Mouse (Mus musculus): ENCODE data around the gene Dph3. TPM values are rescaled to one million over a fixed set of nuclear protein-coding genes. Genes with fewer than 3 reads are reported as not detected.
"Not testable (repeated sequence)": the region's sequence is repeated elsewhere in the genome, so short reads cannot be mapped to it uniquely, and the experiment has no call there.

The Dph3 gene
- polyA plus RNA-seq, 1 experiment from 2014 or later = 99.9 TPM

DNA sequence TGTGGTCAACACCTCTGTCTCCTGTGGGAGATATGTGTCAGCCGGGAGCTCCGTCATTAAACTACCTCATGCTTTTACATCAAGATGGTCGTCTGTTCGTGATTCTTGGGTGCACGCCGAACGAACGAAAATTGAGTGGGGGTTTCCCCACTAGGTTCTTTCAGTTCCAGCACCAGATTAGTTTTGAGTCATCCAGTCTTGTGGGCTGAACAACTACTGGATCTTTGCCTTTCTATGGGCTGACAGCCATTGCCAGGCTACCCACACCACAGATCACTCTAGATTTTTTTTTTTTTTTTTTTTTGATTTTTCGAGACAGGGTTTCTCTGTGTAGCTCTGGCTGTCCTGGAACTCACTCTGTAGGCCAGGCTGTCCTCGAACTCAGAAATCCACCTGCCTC lies 26.6 kb upstream of the Dph3 start:
- H3K4me3 ChIP-seq (ENCODE audit: low read depth, low read length); H3K4me1 ChIP-seq (replicated peaks; ENCODE audit: control insufficient read depth, insufficient read depth, low read length); DNase-seq (ENCODE audit: low spot score); ATAC-seq (replicated peaks; ENCODE audit: low FRiP score); H3K4me2 ChIP-seq (ENCODE audit: low read depth, low read length, severe bottlenecking); H3K9me3 ChIP-seq (ENCODE audit: control insufficient read depth, low read length); H3K27ac ChIP-seq (ENCODE audit: low read depth, low read length); H3K27me3 ChIP-seq (ENCODE audit: control insufficient read depth, insufficient read depth, low read length); H3K9ac ChIP-seq (ENCODE audit: low read length); H3K36me3 ChIP-seq (ENCODE audit: control insufficient read depth, insufficient read depth, low read length): not testable (repeated sequence)
- 95% methylated on average over 10 of the region's 10 CpGs for WGBS

DNA sequence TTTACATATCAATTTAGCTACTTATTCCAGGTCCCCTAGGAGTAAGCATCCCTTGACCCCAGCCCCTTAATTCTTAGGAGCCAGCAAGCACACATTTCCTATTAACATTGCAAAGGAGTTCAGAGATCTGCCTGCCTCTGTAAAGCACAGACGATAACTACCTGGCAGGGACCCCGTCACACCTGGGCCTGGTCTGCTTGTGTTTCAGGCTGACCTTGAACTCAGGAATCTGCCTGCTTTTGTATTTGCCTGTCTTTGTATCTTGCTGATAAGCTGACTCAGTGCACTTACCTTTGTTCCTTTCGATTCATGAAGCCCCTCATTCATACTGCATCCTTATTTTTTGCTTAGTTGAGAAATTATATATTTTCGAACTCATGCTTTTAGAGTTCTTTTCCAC lies 21.4 kb upstream of the Dph3 start:
- WGBS = 93% methylated on average over 4 of the region's 4 CpGs
- H3K27ac ChIP-seq (ENCODE audit: low read depth, low read length) = no peak overlapping the region
- no peaks in the 10 kb centered on the region for H3K36me3 ChIP-seq (ENCODE audit: control insufficient read depth, insufficient read depth, low read length)
- no peak overlapping the region for H3K4me2 ChIP-seq (ENCODE audit: low read depth, low read length, severe bottlenecking)
- no peak for ATAC-seq (replicated peaks; ENCODE audit: low FRiP score)
- H3K9me3 ChIP-seq (ENCODE audit: control insufficient read depth, low read length) = no peaks in the 10 kb centered on the region
- no peak overlapping the region for H3K9ac ChIP-seq (ENCODE audit: low read length)
- H3K4me3 ChIP-seq (ENCODE audit: low read depth, low read length) = no peak overlapping the region
- H3K4me1 ChIP-seq (replicated peaks; ENCODE audit: control insufficient read depth, insufficient read depth, low read length) = no peaks in the 10 kb centered on the region
- no peaks in the 10 kb centered on the region for H3K27me3 ChIP-seq (ENCODE audit: control insufficient read depth, insufficient read depth, low read length)
- DNase-seq (ENCODE audit: low spot score) = peak; percentile 24

- no peak overlapping the region for H3K4me2 ChIP-seq (ENCODE audit: low read depth, low read length, severe bottlenecking)
- H3K9ac ChIP-seq (ENCODE audit: low read length) = no peak overlapping the region
- no peaks in the 10 kb centered on the region; the same call in 1 of the 2 replicates for H3K36me3 ChIP-seq (ENCODE audit: control insufficient read depth, insufficient read depth, low read length)
- 74% methylated on average over 7 of the region's 7 CpGs for WGBS
- no peaks in the 10 kb centered on the region for H3K9me3 ChIP-seq (ENCODE audit: control insufficient read depth, low read length)
- DNase-seq (ENCODE audit: low spot score) (peak; percentile 21), ATAC-seq (replicated peaks; ENCODE audit: low FRiP score) (no peak)
- H3K4me3 ChIP-seq (ENCODE audit: low read depth, low read length) = no peak overlapping the region
- no peaks in the 10 kb centered on the region for H3K27me3 ChIP-seq (ENCODE audit: control insufficient read depth, insufficient read depth, low read length)
- no peaks in the 10 kb centered on the region for H3K4me1 ChIP-seq (replicated peaks; ENCODE audit: control insufficient read depth, insufficient read depth, low read length)
- no peak overlapping the region for H3K27ac ChIP-seq (ENCODE audit: low read depth, low read length)
Measured at GRCm38 (mm10) chr14:32105663-32106062, 20.1 kb upstream of the Dph3 start.

- DNase-seq (ENCODE audit: low spot score) = peak; percentile 37
- peaks cover 5% of the 10 kb centered on the region for H3K36me3 ChIP-seq (ENCODE audit: control insufficient read depth, insufficient read depth, low read length)
- 88% methylated on average over 4 of the region's 4 CpGs for WGBS
Measured at GRCm38 (mm10) chr14:32103556-32103955, 18.0 kb upstream of the Dph3 start.

GRCm38 (mm10) chr14:32098951-32099350 lies 13.4 kb upstream of the Dph3 start:
- Histone ChIP-seq H3K9ac (ENCODE audit: low read length) (no peak overlapping the region), H3K4me1 (replicated peaks; ENCODE audit: control insufficient read depth, insufficient read depth, low read length) (no peaks in the 10 kb centered on the region), H3K9me3 (ENCODE audit: control insufficient read depth, low read length) (no peaks in the 10 kb centered on the region), H3K36me3 (ENCODE audit: control insufficient read depth, insufficient read depth, low read length) (peaks cover 5% of the 10 kb centered on the region), H3K27ac (ENCODE audit: low read depth, low read length) (no peak overlapping the region), H3K4me2 (ENCODE audit: low read depth, low read length, severe bottlenecking) (no peak overlapping the region), H3K27me3 (ENCODE audit: control insufficient read depth, insufficient read depth, low read length) (no peaks in the 10 kb centered on the region), H3K4me3 (ENCODE audit: low read depth, low read length) (no peak overlapping the region)
- WGBS = 97% methylated on average over 3 of the region's 3 CpGs
- peak; percentile 35 for DNase-seq (ENCODE audit: low spot score)
- ATAC-seq (replicated peaks; ENCODE audit: low FRiP score) = no peak

More at GRCm38 (mm10) chr14:32103556-32103955, 18.0 kb upstream of the Dph3 start:
- no peak for ATAC-seq (replicated peaks; ENCODE audit: low FRiP score)
- H3K9me3 ChIP-seq (ENCODE audit: control insufficient read depth, low read length) = no peaks in the 10 kb centered on the region
- no peak overlapping the region for H3K9ac ChIP-seq (ENCODE audit: low read length)
- H3K4me1 ChIP-seq (replicated peaks; ENCODE audit: control insufficient read depth, insufficient read depth, low read length) = no peaks in the 10 kb centered on the region
- no peak overlapping the region for H3K4me3 ChIP-seq (ENCODE audit: low read depth, low read length)
- no peak overlapping the region for H3K27ac ChIP-seq (ENCODE audit: low read depth, low read length)
- H3K4me2 ChIP-seq (ENCODE audit: low read depth, low read length, severe bottlenecking) = no peak overlapping the region
- H3K27me3 ChIP-seq (ENCODE audit: control insufficient read depth, insufficient read depth, low read length) = no peaks in the 10 kb centered on the region

DNA sequence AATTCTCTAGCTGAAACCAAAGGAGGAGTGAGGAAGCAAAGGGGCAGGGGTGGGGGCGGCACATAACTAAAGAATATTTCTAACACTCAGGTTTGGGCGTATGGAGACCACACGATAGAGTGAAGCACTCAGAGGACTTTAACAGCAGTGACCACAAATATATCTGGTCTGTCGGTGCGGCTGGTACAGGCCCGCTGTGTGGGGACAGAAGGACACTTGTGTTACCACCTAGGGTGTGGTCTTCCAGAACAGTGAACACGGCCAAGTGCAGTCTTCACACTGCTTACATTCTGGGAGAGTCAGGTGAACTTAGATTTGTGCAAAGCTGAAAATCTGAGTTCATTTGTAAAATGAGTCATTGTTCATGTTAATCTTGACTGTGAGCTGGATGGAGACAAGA lies 12.2 kb upstream of the Dph3 start:
- H3K9ac ChIP-seq (ENCODE audit: low read length) = no peak overlapping the region
- H3K36me3 ChIP-seq (ENCODE audit: control insufficient read depth, insufficient read depth, low read length) = peaks cover 5% of the 10 kb centered on the region
- H3K9me3 ChIP-seq (ENCODE audit: control insufficient read depth, low read length) = no peaks in the 10 kb centered on the region
- no peaks in the 10 kb centered on the region for H3K27me3 ChIP-seq (ENCODE audit: control insufficient read depth, insufficient read depth, low read length)
- no peak overlapping the region for H3K27ac ChIP-seq (ENCODE audit: low read depth, low read length)
- no peaks in the 10 kb centered on the region for H3K4me1 ChIP-seq (replicated peaks; ENCODE audit: control insufficient read depth, insufficient read depth, low read length)
- WGBS = 95% methylated on average over 7 of the region's 7 CpGs
- ATAC-seq (replicated peaks; ENCODE audit: low FRiP score) (no peak), DNase-seq (ENCODE audit: low spot score) (peak; percentile 7)
- H3K4me3 ChIP-seq (ENCODE audit: low read depth, low read length) = no peak overlapping the region
- H3K4me2 ChIP-seq (ENCODE audit: low read depth, low read length, severe bottlenecking) = no peak overlapping the region

DNA sequence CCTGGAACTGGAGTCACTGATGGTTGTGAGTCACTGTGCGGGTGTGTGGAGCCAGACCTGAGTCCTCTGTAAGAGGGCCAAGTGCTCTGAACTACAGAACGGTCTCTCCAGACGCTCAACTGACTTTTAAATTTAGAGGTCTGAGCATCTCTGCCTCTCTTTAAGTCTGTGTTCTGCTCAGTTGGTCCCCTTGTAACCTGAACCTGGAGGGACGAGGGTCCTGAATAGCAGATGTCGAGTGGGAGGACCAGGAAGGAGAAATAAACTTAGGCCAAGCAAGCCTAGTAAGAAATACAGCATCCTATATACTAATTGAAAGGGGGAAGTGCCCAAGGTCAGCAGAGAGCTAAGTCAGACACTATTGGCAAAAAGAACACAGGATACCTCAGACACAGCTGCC lies 11.2 kb upstream of the Dph3 start:
- H3K36me3 ChIP-seq (ENCODE audit: control insufficient read depth, insufficient read depth, low read length) = peaks cover 5% of the 10 kb centered on the region
- no peaks in the 10 kb centered on the region for H3K27me3 ChIP-seq (ENCODE audit: control insufficient read depth, insufficient read depth, low read length)
- WGBS = 84% methylated on average over 5 of the region's 5 CpGs

DNA sequence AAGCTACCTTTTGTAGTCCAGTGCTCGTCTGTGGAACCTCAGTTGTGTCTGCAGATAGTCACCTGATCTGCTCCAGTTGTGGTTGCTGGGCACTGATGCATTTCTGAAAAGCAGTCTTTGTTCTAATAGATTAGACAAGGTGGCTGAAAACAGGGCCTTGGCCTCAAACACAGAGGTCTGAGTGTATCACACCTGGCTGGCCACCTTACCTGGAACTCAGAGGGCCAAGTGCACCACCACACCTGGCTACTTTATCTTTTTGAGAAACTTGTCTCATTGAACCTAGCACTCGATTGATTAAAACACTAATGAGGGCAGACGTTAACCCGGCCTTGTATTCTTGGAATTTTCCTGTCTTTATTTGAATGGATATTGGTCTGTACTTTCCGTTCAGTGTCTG lies 10.1 kb upstream of the Dph3 start:
- Histone ChIP-seq H3K4me1 (replicated peaks; ENCODE audit: control insufficient read depth, insufficient read depth, low read length) (no peaks in the 10 kb centered on the region), H3K9ac (ENCODE audit: low read length) (no peak overlapping the region), H3K27ac (ENCODE audit: low read depth, low read length) (no peak overlapping the region), H3K27me3 (ENCODE audit: control insufficient read depth, insufficient read depth, low read length) (no peaks in the 10 kb centered on the region), H3K4me2 (ENCODE audit: low read depth, low read length, severe bottlenecking) (no peak overlapping the region), H3K36me3 (ENCODE audit: control insufficient read depth, insufficient read depth, low read length) (peaks cover 5% of the 10 kb centered on the region), H3K9me3 (ENCODE audit: control insufficient read depth, low read length) (no peaks in the 10 kb centered on the region), H3K4me3 (ENCODE audit: low read depth, low read length) (no peak overlapping the region)
- 87% methylated on average over 5 of the region's 5 CpGs for WGBS
- no peak for ATAC-seq (replicated peaks; ENCODE audit: low FRiP score)
- no peak for DNase-seq (ENCODE audit: low spot score)

More for the DNA sequence above, 11.2 kb upstream of the Dph3 start:
- ATAC-seq (replicated peaks; ENCODE audit: low FRiP score) = no peak
- Histone ChIP-seq H3K9me3 (ENCODE audit: control insufficient read depth, low read length) (no peaks in the 10 kb centered on the region), H3K27ac (ENCODE audit: low read depth, low read length) (no peak overlapping the region), H3K4me3 (ENCODE audit: low read depth, low read length) (no peak overlapping the region), H3K9ac (ENCODE audit: low read length) (no peak overlapping the region), H3K4me2 (ENCODE audit: low read depth, low read length, severe bottlenecking) (no peak overlapping the region), H3K4me1 (replicated peaks; ENCODE audit: control insufficient read depth, insufficient read depth, low read length) (no peaks in the 10 kb centered on the region)
- DNase-seq (ENCODE audit: low spot score) = peak; percentile 37

- Histone ChIP-seq H3K36me3 (ENCODE audit: control insufficient read depth, insufficient read depth, low read length) (no peaks in the 10 kb centered on the region; the same call in 1 of the 2 replicates), H3K9me3 (ENCODE audit: control insufficient read depth, low read length) (no peaks in the 10 kb centered on the region), H3K9ac (ENCODE audit: low read length) (no peak overlapping the region), H3K27ac (ENCODE audit: low read depth, low read length) (no peak overlapping the region), H3K4me3 (ENCODE audit: low read depth, low read length) (no peak overlapping the region), H3K4me1 (replicated peaks; ENCODE audit: control insufficient read depth, insufficient read depth, low read length) (no peaks in the 10 kb centered on the region), H3K27me3 (ENCODE audit: control insufficient read depth, insufficient read depth, low read length) (no peaks in the 10 kb centered on the region), H3K4me2 (ENCODE audit: low read depth, low read length, severe bottlenecking) (no peak overlapping the region)
- 92% methylated on average over 11 of the region's 11 CpGs for WGBS
- ATAC-seq (replicated peaks; ENCODE audit: low FRiP score) = no peak
- peak; percentile 27 for DNase-seq (ENCODE audit: low spot score)
Measured at GRCm38 (mm10) chr14:32093500-32094117, 8.1 kb upstream of the Dph3 start.

All from forebrain, embryonic 11.5 days (tissue).